Mouse (Mus musculus): ENCODE data around the gene Grik2. TPM values are rescaled to one million over a fixed set of nuclear protein-coding genes. Genes with fewer than 3 reads are reported as not detected.

Gene Grik2
- polyA plus RNA-seq (2012; ENCODE audit: insufficient read depth, insufficient read length, missing spikeins), result not detected in 2 replicates

- Histone ChIP-seq H3K4me1 (ENCODE audit: control insufficient read depth, insufficient read depth, low read length) (no peaks in the 10 kb centered on the region), H3K4me3 (ENCODE audit: insufficient read depth, low read length) (peak within 1 kb of the TSS; percentile 33; the same call in 1 of the 2 replicates), H3K27ac (ENCODE audit: insufficient read depth, low read depth, low read length) (no peak within 1 kb of the TSS)
- TF ChIP-seq POLR2A (IDR thresholded peaks at IDR 0.05; ENCODE audit: borderline replicate concordance, low read depth, low read length) (no peak), CTCF (IDR thresholded peaks at IDR 0.05; ENCODE audit: low read depth, low read length) (no peak)
These were observed at the start of gene Grik2 for GRCm38 (mm10) chr10:49788381-49788906. TSS of gene Grik2 (minus strand) at chr10:49788766.

GRCm38 (mm10) chr10:49834392-49834791 is 45.8 kb upstream of the Grik2 start:
- H3K4me1 ChIP-seq (ENCODE audit: control insufficient read depth, insufficient read depth, low read length), result no peaks in the 10 kb centered on the region
- no peak for TF ChIP-seq CTCF (IDR thresholded peaks at IDR 0.05; ENCODE audit: low read depth, low read length)
- TF ChIP-seq POLR2A (IDR thresholded peaks at IDR 0.05; ENCODE audit: borderline replicate concordance, low read depth, low read length), result no peak
- H3K4me3 ChIP-seq (ENCODE audit: insufficient read depth, low read length), result no peak overlapping the region
- H3K27ac ChIP-seq (ENCODE audit: insufficient read depth, low read depth, low read length), result no peak overlapping the region

GRCm38 (mm10) chr10:49807276-49807675 is 18.7 kb upstream of the Grik2 start:
- TF ChIP-seq POLR2A (IDR thresholded peaks at IDR 0.05; ENCODE audit: borderline replicate concordance, low read depth, low read length), result no peak
- no peak overlapping the region for H3K4me3 ChIP-seq (ENCODE audit: insufficient read depth, low read length)
- no peak overlapping the region for H3K27ac ChIP-seq (ENCODE audit: insufficient read depth, low read depth, low read length)
- H3K4me1 ChIP-seq (ENCODE audit: control insufficient read depth, insufficient read depth, low read length), result no peaks in the 10 kb centered on the region

- TF ChIP-seq POLR2A (IDR thresholded peaks at IDR 0.05; ENCODE audit: borderline replicate concordance, low read depth, low read length) (no peak), CTCF (IDR thresholded peaks at IDR 0.05; ENCODE audit: low read depth, low read length) (no peak)
These were observed 12.4 kb upstream of the Grik2 start for GRCm38 (mm10) chr10:49801001-49801400.

GRCm38 (mm10) chr10:49794129-49794528 is 5.6 kb upstream of the Grik2 start:
- Histone ChIP-seq H3K4me3 (ENCODE audit: insufficient read depth, low read length) (no peak overlapping the region), H3K4me1 (ENCODE audit: control insufficient read depth, insufficient read depth, low read length) (no peaks in the 10 kb centered on the region), H3K27ac (ENCODE audit: insufficient read depth, low read depth, low read length) (no peak overlapping the region)
- no peak for TF ChIP-seq CTCF (IDR thresholded peaks at IDR 0.05; ENCODE audit: low read depth, low read length)
- TF ChIP-seq POLR2A (IDR thresholded peaks at IDR 0.05; ENCODE audit: borderline replicate concordance, low read depth, low read length), result no peak

More at GRCm38 (mm10) chr10:49801001-49801400, 12.4 kb upstream of the Grik2 start:
- Histone ChIP-seq H3K4me1 (ENCODE audit: control insufficient read depth, insufficient read depth, low read length) (no peaks in the 10 kb centered on the region), H3K4me3 (ENCODE audit: insufficient read depth, low read length) (no peak overlapping the region), H3K27ac (ENCODE audit: insufficient read depth, low read depth, low read length) (no peak overlapping the region)

DNA sequence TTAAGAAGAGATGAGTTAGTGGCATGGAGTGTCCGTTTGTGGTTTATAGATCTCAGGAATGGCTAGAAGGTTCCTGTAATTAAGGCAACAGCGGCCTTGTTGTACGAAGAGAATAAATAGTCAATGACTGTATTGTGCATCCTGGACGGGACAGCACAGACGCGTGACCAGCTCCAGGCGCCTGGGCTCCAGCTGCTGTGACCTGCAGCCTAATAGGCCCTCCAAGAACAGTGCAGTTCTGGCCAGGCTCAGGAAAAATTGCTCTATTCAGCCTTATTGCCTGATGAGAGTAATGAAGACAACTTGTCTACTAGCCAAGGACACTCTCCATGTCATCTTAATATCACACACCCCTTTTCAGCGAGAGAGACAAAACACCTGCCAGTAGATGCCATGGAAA is 1.8 kb upstream of the Grik2 start:
- H3K4me1 ChIP-seq (ENCODE audit: control insufficient read depth, insufficient read depth, low read length), result no peaks in the 10 kb centered on the region

GRCm38 (mm10) chr10:49789711-49790110 is 1.1 kb upstream of the Grik2 start:
- TF ChIP-seq CTCF (IDR thresholded peaks at IDR 0.05; ENCODE audit: low read depth, low read length) (no peak), POLR2A (IDR thresholded peaks at IDR 0.05; ENCODE audit: borderline replicate concordance, low read depth, low read length) (no peak)
- H3K4me3 ChIP-seq (ENCODE audit: insufficient read depth, low read length), result no peak overlapping the region

More for the DNA sequence above, 1.8 kb upstream of the Grik2 start:
- TF ChIP-seq CTCF (IDR thresholded peaks at IDR 0.05; ENCODE audit: low read depth, low read length) (no peak), POLR2A (IDR thresholded peaks at IDR 0.05; ENCODE audit: borderline replicate concordance, low read depth, low read length) (no peak)
- no peak overlapping the region for H3K27ac ChIP-seq (ENCODE audit: insufficient read depth, low read depth, low read length)
- no peak overlapping the region for H3K4me3 ChIP-seq (ENCODE audit: insufficient read depth, low read length)

DNA sequence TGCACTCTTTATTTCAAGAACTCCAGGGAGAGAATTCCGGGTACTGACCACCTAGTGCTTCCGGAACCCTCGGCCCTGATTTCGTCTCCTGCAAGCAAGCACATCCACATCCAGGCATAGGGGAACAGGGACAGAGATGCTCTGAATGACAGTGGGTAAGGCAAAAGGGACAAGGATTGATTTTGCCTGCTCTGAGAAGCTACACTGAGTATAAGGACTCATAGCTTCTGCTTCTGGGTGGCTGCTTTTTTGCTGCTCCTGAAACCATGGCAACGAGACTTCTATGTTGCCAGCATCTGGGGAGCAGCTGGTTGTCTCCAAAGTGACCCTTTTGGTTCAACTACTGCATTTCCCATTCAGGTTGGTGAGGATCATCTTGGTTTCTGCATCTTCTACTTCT is 348 bp upstream of the Grik2 start:
- no peaks in the 10 kb centered on the region for H3K4me1 ChIP-seq (ENCODE audit: control insufficient read depth, insufficient read depth, low read length)
- no peak overlapping the region for H3K27ac ChIP-seq (ENCODE audit: insufficient read depth, low read depth, low read length)
- H3K4me3 ChIP-seq (ENCODE audit: insufficient read depth, low read length), result 0 out of 2 replicates have a peak overlapping the region, but pooled peaks have one; percentile 33
- TF ChIP-seq CTCF (IDR thresholded peaks at IDR 0.05; ENCODE audit: low read depth, low read length) (no peak), POLR2A (IDR thresholded peaks at IDR 0.05; ENCODE audit: borderline replicate concordance, low read depth, low read length) (no peak)

More at GRCm38 (mm10) chr10:49789711-49790110, 1.1 kb upstream of the Grik2 start:
- H3K4me1 ChIP-seq (ENCODE audit: control insufficient read depth, insufficient read depth, low read length), result no peaks in the 10 kb centered on the region
- H3K27ac ChIP-seq (ENCODE audit: insufficient read depth, low read depth, low read length), result no peak overlapping the region

- no peak for TF ChIP-seq CTCF (IDR thresholded peaks at IDR 0.05; ENCODE audit: low read depth, low read length)
- TF ChIP-seq POLR2A (IDR thresholded peaks at IDR 0.05; ENCODE audit: borderline replicate concordance, low read depth, low read length), result no peak
- Histone ChIP-seq H3K4me3 (ENCODE audit: insufficient read depth, low read length) (no peak overlapping the region), H3K27ac (ENCODE audit: insufficient read depth, low read depth, low read length) (no peak overlapping the region), H3K4me1 (ENCODE audit: control insufficient read depth, insufficient read depth, low read length) (no peaks in the 10 kb centered on the region)
These were observed 1.9 kb downstream of the Grik2 start for GRCm38 (mm10) chr10:49786630-49787029.

DNA sequence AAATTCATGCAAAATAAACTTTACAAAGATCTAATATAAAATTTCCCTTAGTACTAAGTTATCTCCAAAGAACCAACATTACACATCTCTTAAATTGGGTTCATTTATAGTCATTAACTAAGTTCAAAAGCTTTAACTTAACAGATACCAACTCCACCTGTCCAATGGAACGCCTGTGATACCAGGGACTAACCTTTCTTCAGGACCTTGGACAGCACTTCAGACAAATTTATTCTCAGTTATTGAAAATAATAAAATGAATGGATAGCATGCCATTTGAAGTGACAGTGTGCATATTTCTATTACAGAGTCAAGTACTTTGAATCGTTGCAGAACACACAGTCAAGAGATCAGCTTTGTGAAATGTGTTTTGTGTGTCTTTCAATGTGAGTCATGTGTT is 3.1 kb downstream of the Grik2 start:
- no peak for TF ChIP-seq POLR2A (IDR thresholded peaks at IDR 0.05; ENCODE audit: borderline replicate concordance, low read depth, low read length)
- no peak for TF ChIP-seq CTCF (IDR thresholded peaks at IDR 0.05; ENCODE audit: low read depth, low read length)
- Histone ChIP-seq H3K4me3 (ENCODE audit: insufficient read depth, low read length) (no peak overlapping the region), H3K27ac (ENCODE audit: insufficient read depth, low read depth, low read length) (no peak overlapping the region), H3K4me1 (ENCODE audit: control insufficient read depth, insufficient read depth, low read length) (no peaks in the 10 kb centered on the region)

All from bone marrow macrophage, adult 2 months (primary cell).